8 mouse cellular contexts compared by ENCODE assay signal in the genomic region with DNA sequence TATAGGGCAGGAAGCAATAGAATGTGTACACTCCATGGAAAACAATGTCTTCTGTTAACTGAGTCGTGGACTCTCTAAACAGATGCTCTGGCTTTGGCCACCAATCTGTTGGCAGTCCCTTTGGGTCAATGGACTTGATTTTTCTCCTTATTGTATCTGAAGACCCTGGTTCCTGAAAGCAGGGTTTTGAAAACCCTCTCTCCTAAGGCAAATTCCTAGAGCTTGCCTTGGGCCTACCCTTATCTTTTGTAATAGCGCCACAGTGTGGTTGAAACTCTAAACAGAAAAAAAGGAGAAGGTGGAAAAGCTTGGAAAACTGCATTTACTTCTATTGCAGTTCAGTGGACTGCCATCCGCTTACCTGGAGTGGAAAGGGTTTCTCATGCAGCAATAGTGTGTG. TPM values are rescaled to one million over a fixed set of nuclear protein-coding genes. Genes with fewer than 3 reads are reported as not detected.
DNase-seq lines count a peak whose midpoint lies in the region; ATAC-seq and TF ChIP-seq lines count a peak whose summit lies in the region.

No protein-coding gene starts in this region.

- peaks cover 11% of the 10 kb centered on the region; the same call in 1 of the 2 replicates for H3K27me3 ChIP-seq in kidney, embryonic 15.5 days
- no peaks in the 10 kb centered on the region for H3K27me3 ChIP-seq in kidney, embryonic 16.5 days (ENCODE audit: insufficient read depth, low read length)

- peak overlapping the region; percentile 76; the same call in 1 of the 2 replicates for H3K27ac ChIP-seq in kidney, embryonic 15.5 days
- H3K27ac ChIP-seq in kidney, embryonic 16.5 days (ENCODE audit: low read length) = no peak overlapping the region
- H3K27ac ChIP-seq in cortical plate, adult 2 months (ENCODE audit: insufficient read depth, low read length) = no peak overlapping the region

- H3K4me2 ChIP-seq in kidney, embryonic 15.5 days = peak overlapping the region; percentile 92; the same call in 1 of the 2 replicates
- no peak overlapping the region for H3K4me2 ChIP-seq in kidney, embryonic 16.5 days (replicated peaks; ENCODE audit: low read depth, low read length)

- peak; percentile 35 for DNase-seq in adrenal gland, postnatal 14 days
- DNase-seq in adrenal gland, adult 2 months = no peak
- peak; percentile 66 for DNase-seq in layer of hippocampus, adult 9-10 months (ENCODE audit: low spot score)
- DNase-seq in spleen, adult 18-20 months = no peak

- H3K4me3 ChIP-seq in kidney, embryonic 15.5 days (replicated peaks) = 0 out of 2 replicates have a peak overlapping the region, but pooled peaks have one; percentile 60
- H3K4me3 ChIP-seq in kidney, embryonic 16.5 days (ENCODE audit: low read length) = no peak overlapping the region
- H3K4me3 ChIP-seq in cortical plate, adult 2 months (ENCODE audit: insufficient read depth, low read length) = no peak overlapping the region

- TF ChIP-seq CTCF in cortical plate, adult 2 months (IDR thresholded peaks at IDR 0.05; ENCODE audit: extremely low read depth, insufficient read depth, low read length) = peak; percentile 50; the same call in 1 of the 2 replicates

- peaks cover 46% of the 10 kb centered on the region for H3K4me1 ChIP-seq in kidney, embryonic 15.5 days
- H3K4me1 ChIP-seq in kidney, embryonic 16.5 days (ENCODE audit: insufficient read depth, low read length) = peaks cover 42% of the 10 kb centered on the region
- no peaks in the 10 kb centered on the region for H3K4me1 ChIP-seq in cortical plate, adult 2 months (ENCODE audit: control insufficient read depth, insufficient read depth, low read length)

- H3K9me3 ChIP-seq in kidney, embryonic 15.5 days (replicated peaks) = no peaks in the 10 kb centered on the region
- H3K9me3 ChIP-seq in kidney, embryonic 16.5 days (ENCODE audit: low read length) = no peaks in the 10 kb centered on the region

- 16% methylated on average over 3 of the region's 3 CpGs for WGBS in kidney, embryonic 15.5 days
- 15% methylated on average over 3 of the region's 3 CpGs for WGBS in kidney, embryonic 16.5 days

- TF ChIP-seq POLR2A in cortical plate, adult 2 months (IDR thresholded peaks at IDR 0.05; ENCODE audit: extremely low read depth, insufficient read depth, low read length) = no peak

- no peak for ATAC-seq in kidney, embryonic 15.5 days (replicated peaks; ENCODE audit: low FRiP score)
- no peak for ATAC-seq in kidney, embryonic 16.5 days (ENCODE audit: low FRiP score, low TSS enrichment)
- ATAC-seq in megakaryocyte-erythroid progenitor cell, adult 5-6 weeks (replicated peaks; ENCODE audit: low FRiP score, low TSS enrichment, poor library complexity, severe bottlenecking) = no peak

- no peaks in the 10 kb centered on the region for H3K36me3 ChIP-seq in kidney, embryonic 15.5 days
- no peaks in the 10 kb centered on the region for H3K36me3 ChIP-seq in kidney, embryonic 16.5 days (ENCODE audit: insufficient read depth, low read length)

- H3K9ac ChIP-seq in kidney, embryonic 15.5 days = no peak overlapping the region
- H3K9ac ChIP-seq in kidney, embryonic 16.5 days (replicated peaks; ENCODE audit: low read length) = no peak overlapping the region

RNA-seq across cellular contexts. Expression of gene Ntf3, which starts 1.0 kb away (rescaled TPM):
- 2.1 and 3.7 TPM in 2 replicates for total RNA-seq in adrenal gland, postnatal 14 days (2021)
- 1 to 10 TPM; 2.2 to 3.2 TPM for total RNA-seq in adrenal gland, adult 2 months (2021)
- polyA plus RNA-seq in adrenal gland, adult 2 months (2012; rRNA removed) = 0.82 and 1.0 TPM in 2 replicates
- 16.2 and 16.6 TPM in 2 replicates for polyA plus RNA-seq in kidney, embryonic 15.5 days (2015; fragmentation: Nextera tagmentation; extraction: Ambion mirVana)
- polyA plus RNA-seq in kidney, embryonic 16.5 days (2015; fragmentation: Nextera tagmentation; extraction: Ambion mirVana) = 15.2 and 15.8 TPM in 2 replicates
- 1.5 and 2.9 TPM in 2 replicates for polyA plus RNA-seq in cortical plate, adult 2 months (2012; rRNA removed)
- not detected in 2 replicates for total RNA-seq in megakaryocyte-erythroid progenitor cell, adult 5-6 weeks (2014; fragmentation: Nextera tagmentation)
- total RNA-seq in megakaryocyte-erythroid progenitor cell, adult 5-6 weeks (2017) = not detected in 2 replicates

Comparison
In these comparisons a context has a peak if more than half of its experiments do, and no peak if none do; other contexts are left out.
1. DNase-seq: peak in adrenal gland, postnatal 14 days (single experiment) and layer of hippocampus, adult 9-10 months (single experiment); none in adrenal gland, adult 2 months (single experiment) and spleen, adult 18-20 months (0 of 2).